Mouse (Mus musculus) MEL (cell line): ENCODE measurements around the gene Wfdc3. TPM values are rescaled to one million over a fixed set of nuclear protein-coding genes. Genes with fewer than 3 reads are reported as not detected.

Source experiments
- DNase-seq: peaks from one replicate; pipeline ENCODE4 v3.0.0; 2011; ENCODE audit warnings: low read depth, low spot score
- H3K27ac ChIP-seq: 2 replicates; pipeline ENCODE4 v1.5.1; 2012; ENCODE audit warnings: low read depth, mild to moderate bottlenecking, control low read depth, low read length, moderate library complexity; ENCODE audit not compliant: control insufficient read depth
- H3K27me3 ChIP-seq, 2 experiments: fragments of 150-350 bp in 1 of 2; sonication (generic) in 1 of 2; 2 replicates each; pipeline ENCODE4 v1.6.1; 2012; ENCODE audit warnings: low read length in 2 of 2, mild to moderate bottlenecking in 2 of 2, improper control_type of control experiment in 1 of 2, moderate library complexity in 1 of 2; ENCODE audit not compliant: insufficient read depth in 2 of 2, control insufficient read depth in 1 of 2
- H3K36me3 ChIP-seq, 2 experiments: 2 replicates each; pipeline ENCODE4 v1.6.1; 2012 to 2014; ENCODE audit warnings: low read length in 2 of 2, improper control_type of control experiment in 1 of 2, inconsistent platforms in 1 of 2, mild to moderate bottlenecking in 1 of 2; ENCODE audit not compliant: insufficient read depth in 2 of 2, control insufficient read depth in 1 of 2
- H3K4me1 ChIP-seq, 2 experiments: fragments of 150-350 bp in 1 of 2; sonication (generic) in 1 of 2; 2 replicates each; pipeline ENCODE4 v1.6.1; 2012; ENCODE audit warnings: low read length in 2 of 2, improper control_type of control experiment in 1 of 2, mild to moderate bottlenecking in 1 of 2; ENCODE audit not compliant: insufficient read depth in 2 of 2, control insufficient read depth in 1 of 2
- H3K4me3 ChIP-seq, 2 experiments: fragments of 150-350 bp in 1 of 2; sonication (generic) in 1 of 2; 2 replicates each; pipeline ENCODE4 v1.5.1; 2012; ENCODE audit warnings: low read depth in 2 of 2, low read length in 2 of 2, mild to moderate bottlenecking in 2 of 2, moderate library complexity in 2 of 2, control low read depth in 1 of 2, improper control_type of control experiment in 1 of 2; ENCODE audit not compliant: control insufficient read depth in 1 of 2, insufficient read depth in 1 of 2
- H3K79me2 ChIP-seq: 2 replicates; pipeline ENCODE4 v1.6.1; 2012; ENCODE audit warnings: mild to moderate bottlenecking, low read length, moderate library complexity; ENCODE audit not compliant: control insufficient read depth, poor library complexity, insufficient read depth
- H3K9ac ChIP-seq: 2 replicates; pipeline ENCODE4 v1.6.1; 2012; ENCODE audit warnings: low read depth, mild to moderate bottlenecking, control low read depth, low read length, moderate library complexity; ENCODE audit not compliant: control insufficient read depth, poor library complexity, severe bottlenecking
- H3K9me3 ChIP-seq: fragments of 150-350 bp; sonication (generic); replicated peaks from 2 replicates; pipeline ENCODE4 v1.6.1; 2012; ENCODE audit warnings: mild to moderate bottlenecking, low read length, improper control_type of control experiment, moderate library complexity; ENCODE audit not compliant: insufficient read depth
- BHLHE40 ChIP-seq: IDR thresholded peaks from 2 replicates; pipeline ENCODE4 v1.6.1; 2012; ENCODE audit warnings: low read depth, mild to moderate bottlenecking, inconsistent platforms, low read length, improper control_type of control experiment, borderline replicate concordance
- CHD1 ChIP-seq: IDR thresholded peaks from 2 replicates; pipeline ENCODE4 v1.6.1; 2012; ENCODE audit warnings: low read depth, mild to moderate bottlenecking, inconsistent platforms, low read length, improper control_type of control experiment
- CTCF ChIP-seq, 3 experiments: IDR thresholded peaks in 2 of 3; conservative IDR thresholded peaks in 1 of 3; 2 replicates each; pipeline ENCODE4 v1.5.1; 2011 to 2012; ENCODE audit warnings: low read length in 3 of 3, low read depth in 2 of 3, mild to moderate bottlenecking in 2 of 3, improper control_type of control experiment in 1 of 3, inconsistent platforms in 1 of 3, mixed read lengths in 1 of 3, moderate library complexity in 1 of 3; ENCODE audit not compliant: control insufficient read depth in 1 of 3, insufficient read depth in 1 of 3, poor library complexity in 1 of 3, severe bottlenecking in 1 of 3
- GATA1 ChIP-seq: IDR thresholded peaks from 2 replicates; pipeline ENCODE4 v1.6.1; 2011; ENCODE audit warnings: low read depth, low read length, improper control_type of control experiment
- JUND ChIP-seq: IDR thresholded peaks from 2 replicates; pipeline ENCODE4 v1.6.1; 2011; ENCODE audit warnings: low read depth, mild to moderate bottlenecking, improper control_type of control experiment, low read length
- MAFK ChIP-seq: IDR thresholded peaks from 2 replicates; pipeline ENCODE4 v1.6.1; 2011; ENCODE audit warnings: low read depth, mild to moderate bottlenecking, low read length, improper control_type of control experiment, borderline replicate concordance
- MAX ChIP-seq: IDR thresholded peaks from 2 replicates; pipeline ENCODE4 v1.6.1; 2011; ENCODE audit warnings: low read length, improper control_type of control experiment
- MAZ ChIP-seq: IDR thresholded peaks from 2 replicates; pipeline ENCODE4 v1.6.1; 2012; ENCODE audit warnings: low read depth, mild to moderate bottlenecking, inconsistent platforms, low read length, improper control_type of control experiment
- MEF2A ChIP-seq: IDR thresholded peaks from 2 replicates; pipeline ENCODE4 v1.6.1; 2014; ENCODE audit warnings: low read depth, mild to moderate bottlenecking, inconsistent platforms, low read length, improper control_type of control experiment; ENCODE audit not compliant: poor library complexity, insufficient replicate concordance, severe bottlenecking; ENCODE audit errors: extremely low read depth
- MXI1 ChIP-seq: IDR thresholded peaks from 2 replicates; pipeline ENCODE4 v1.6.1; 2011; ENCODE audit warnings: mild to moderate bottlenecking, low read depth, low read length, improper control_type of control experiment
- MYC ChIP-seq: IDR thresholded peaks from 2 replicates; pipeline ENCODE4 v1.6.1; 2011; ENCODE audit warnings: low read depth, mild to moderate bottlenecking, low read length, improper control_type of control experiment, moderate library complexity
- NRF1 ChIP-seq: IDR thresholded peaks from 2 replicates; pipeline ENCODE4 v1.6.1; 2014; ENCODE audit warnings: low read depth, mild to moderate bottlenecking, inconsistent platforms, low read length, improper control_type of control experiment, moderate library complexity; ENCODE audit not compliant: poor library complexity, insufficient read depth, severe bottlenecking
- POLR2A ChIP-seq, 2 experiments: IDR thresholded peaks; 2 replicates each; pipeline ENCODE4 v1.6.1; 2011 to 2012; ENCODE audit warnings: low read length in 2 of 2, mild to moderate bottlenecking in 2 of 2, control low read depth in 1 of 2, improper control_type of control experiment in 1 of 2, low read depth in 1 of 2, moderate library complexity in 1 of 2; ENCODE audit not compliant: control insufficient read depth in 1 of 2, insufficient read depth in 1 of 2, poor library complexity in 1 of 2
- POLR2AphosphoS5 ChIP-seq: IDR thresholded peaks from 2 replicates; pipeline ENCODE4 v1.6.1; 2012; ENCODE audit warnings: low read depth, borderline replicate concordance, mild to moderate bottlenecking, inconsistent platforms, low read length, moderate library complexity, mixed read lengths
- SMC3 ChIP-seq: IDR thresholded peaks from 2 replicates; pipeline ENCODE4 v1.6.1; 2011; ENCODE audit warnings: low read depth, low read length, improper control_type of control experiment
- TAL1 ChIP-seq: IDR thresholded peaks from 2 replicates; pipeline ENCODE4 v1.6.1; 2012; ENCODE audit warnings: mild to moderate bottlenecking, inconsistent platforms, low read length, moderate library complexity, mixed read lengths
- ZC3H11A ChIP-seq: IDR thresholded peaks from 2 replicates; pipeline ENCODE4 v1.6.1; 2012; ENCODE audit warnings: low read depth, mild to moderate bottlenecking, inconsistent platforms, low read length, improper control_type of control experiment
- polyA plus RNA-seq, 2 experiments: library from polyadenylated mRNA; stranded (reverse) in 1 of 2; unstranded in 1 of 2; fragments of >175 nt in 1 of 2; fragments of >200 nt in 1 of 2; gene quantifications; 2 replicates each; pipeline versions ENCODE4 v1.2.1 to v1.2.4; 2012; ENCODE audit warnings: low replicate concordance in 2 of 2, low read depth in 1 of 2; ENCODE audit not compliant: insufficient read length in 2 of 2, insufficient read depth in 1 of 2, missing spikeins in 1 of 2
- total RNA-seq: library from RNA; depleted of rRNA; stranded (reverse); fragments of 300-350 nt; gene quantifications from 2 replicates; pipeline ENCODE4 v1.2.3, GENCODE M21; 2012

Wfdc3 gene
- total and polyA plus RNA-seq, 3 experiments = 0.31 to 0.40 TPM; not detected in 1

- peak; percentile 18; the same call in 1 of the 2 replicates for TF ChIP-seq ZC3H11A
Measured at GRCm38 (mm10) chr2:164793236-164793635, 47.5 kb upstream of the Wfdc3 start (continued).

- no peak overlapping the region for H3K4me3 ChIP-seq
- H3K4me1 ChIP-seq = peaks cover 0 to 4% of the 10 kb centered on the region in 2 experiments; a peak in 1 of 4 replicates
- no peak overlapping the region for H3K27ac ChIP-seq
- H3K79me2 ChIP-seq = no peaks in the 10 kb centered on the region
- H3K9me3 ChIP-seq = no peaks in the 10 kb centered on the region
- no peaks in the 10 kb centered on the region for H3K27me3 ChIP-seq
- H3K9ac ChIP-seq = no peak overlapping the region
- DNase-seq = no peak
- TF ChIP-seq JUND = no peak
- TF ChIP-seq POLR2AphosphoS5 = no peak
- no peak for TF ChIP-seq CHD1
- TF ChIP-seq MAZ = no peak
- no peak for TF ChIP-seq GATA1
- TF ChIP-seq MYC = no peak
- TF ChIP-seq MEF2A = no peak
- no peak for TF ChIP-seq MXI1
- no peak for TF ChIP-seq MAX
- TF ChIP-seq SMC3 = no peak
- no peak for TF ChIP-seq MAFK
- TF ChIP-seq NRF1 = no peak
- TF ChIP-seq TAL1 = no peak
- TF ChIP-seq POLR2A (IDR thresholded peaks at IDR 0.05; ENCODE audit: control insufficient read depth in 1 of 2, insufficient read depth in 1 of 2, low read depth in 1 of 2, low read length in 2 of 2, poor library complexity in 1 of 2) = no peak
- peaks cover 0 to 5% of the 10 kb centered on the region in 2 experiments; a peak in 2 of 4 replicates for H3K36me3 ChIP-seq
Measured at GRCm38 (mm10) chr2:164792400-164793190, 46.9 kb upstream of the Wfdc3 start.

GRCm38 (mm10) chr2:164791841-164792261 is 46.1 kb upstream of the Wfdc3 start:
- DNase-seq = no peak
- no peaks in the 10 kb centered on the region for H3K79me2 ChIP-seq
- H3K9ac ChIP-seq = no peak overlapping the region
- H3K9me3 ChIP-seq = no peaks in the 10 kb centered on the region
- H3K4me3 ChIP-seq = no peak overlapping the region
- H3K27me3 ChIP-seq = no peaks in the 10 kb centered on the region
- H3K36me3 ChIP-seq = peaks cover 0 to 5% of the 10 kb centered on the region in 2 experiments; a peak in 2 of 4 replicates
- peaks cover 0 to 4% of the 10 kb centered on the region in 2 experiments; a peak in 1 of 4 replicates for H3K4me1 ChIP-seq
- TF ChIP-seq TAL1 (no peak), CTCF (IDR thresholded peaks at IDR 0.05 in 2 of 3, conservative IDR thresholded peaks at IDR 0.05 in 1 of 3; ENCODE audit: control insufficient read depth in 1 of 3, insufficient read depth in 1 of 3, low read depth in 2 of 3, low read length in 3 of 3, poor library complexity in 1 of 3, severe bottlenecking in 1 of 3) (no peak), BHLHE40 (no peak), POLR2AphosphoS5 (no peak)
- no peak overlapping the region for H3K27ac ChIP-seq
